39 mouse cellular contexts compared by ENCODE assay signal in genomic region chrX:42500538-42500937, GRCm38 (mm10). TPM values are rescaled to one million over a fixed set of nuclear protein-coding genes. Genes with fewer than 3 reads are reported as not detected.
A peak's percentile ranks its signal among the peaks of the same experiment; 100 is the strongest.
DNase-seq lines count a peak whose midpoint lies in the region; ATAC-seq and TF ChIP-seq lines count a peak whose summit lies in the region.
"Had no signal": no experiment of that assay in that cellular context is flagged by ENCODE, and none has a peak within 500 bp of the region (broad histone marks: within the 10 kb centered on the region; RNA-seq: fewer than 3 reads in every experiment).

No protein-coding gene starts in this region.

- peak; percentile 18 for DNase-seq in thymus, adult 2 months
- DNase-seq in thymus, postnatal 14 days: no peak
- DNase-seq in MEL-GATA-1-ER (ENCODE audit: extremely low read depth, low read depth): peak; percentile 2
- DNase-seq in thymus, postnatal 25 days: peak; percentile 39
- no peak for DNase-seq in right cerebral cortex, postnatal 25 days
- DNase-seq in natural killer cell, adult 2 months (ENCODE audit: low spot score in 2 of 2): no peak
- DNase-seq in retina, postnatal 1 day: no peak
- DNase-seq: adrenal gland, adult 2 months; adrenal gland, postnatal 36 days; cerebellum, postnatal 14 days; heart, postnatal 14 days; kidney, adult 9 months; kidney, postnatal 14 days; liver, postnatal 0 days; lung, postnatal 36 days had no signal

- no peaks in the 10 kb centered on the region for H3K27me3 ChIP-seq in thymus, adult 2 months (ENCODE audit: control insufficient read depth, insufficient read depth, low read length)
- H3K27me3 ChIP-seq: forebrain, embryonic 15.5 days; heart, embryonic 13.5 days; limb, embryonic 13.5 days; midbrain, embryonic 13.5 days; neural tube, embryonic 15.5 days had no signal

- H3K27ac ChIP-seq in thymus, adult 2 months (ENCODE audit: control insufficient read depth, insufficient read depth, low read length): peak overlapping the region; percentile 21; the same call in 1 of the 2 replicates
- H3K27ac ChIP-seq: forebrain, embryonic 15.5 days; heart, embryonic 13.5 days; left cerebral cortex, adult 2 months; limb, embryonic 13.5 days; midbrain, embryonic 13.5 days; neural tube, embryonic 15.5 days; stomach, postnatal 0 days had no signal

- no peak overlapping the region for H3K4me3 ChIP-seq in thymus, adult 2 months (ENCODE audit: control insufficient read depth, insufficient read depth, low read length)
- H3K4me3 ChIP-seq: forebrain, embryonic 15.5 days; heart, embryonic 13.5 days; left cerebral cortex, adult 2 months; limb, embryonic 13.5 days; midbrain, embryonic 13.5 days; neural tube, embryonic 15.5 days had no signal

- H3K36me3 ChIP-seq in thymus, adult 2 months (ENCODE audit: control insufficient read depth, insufficient read depth, low read length): no peaks in the 10 kb centered on the region; the same call in 1 of the 2 replicates
- H3K36me3 ChIP-seq: forebrain, embryonic 15.5 days; heart, embryonic 13.5 days; limb, embryonic 13.5 days; midbrain, embryonic 13.5 days; neural tube, embryonic 15.5 days had no signal

- H3K4me1 ChIP-seq in thymus, adult 2 months (replicated peaks; ENCODE audit: control insufficient read depth, insufficient read depth, low read length): peaks cover 3% of the 10 kb centered on the region
- H3K4me1 ChIP-seq: forebrain, embryonic 15.5 days; heart, embryonic 13.5 days; limb, embryonic 13.5 days; midbrain, embryonic 13.5 days; neural tube, embryonic 15.5 days had no signal

- ATAC-seq in hematopoietic stem cell, adult 5-6 weeks (replicated peaks in 1 of 2; ENCODE audit: insufficient read depth in 1 of 2, low FRiP score in 2 of 2, low TSS enrichment in 1 of 2, low read depth in 1 of 2, poor library complexity in 2 of 2, severe bottlenecking in 2 of 2): peak; percentile 51 to 85; a peak in 3 of 4 replicates
- ATAC-seq: activated CD4-positive, CD25-positive, alpha-beta regulatory T cell, adult 4 months; forebrain, embryonic 15.5 days; hindbrain, embryonic 16.5 days; intestine, embryonic 16.5 days; liver, postnatal 0 days; midbrain, embryonic 13.5 days had no signal

- no peak for TF ChIP-seq POLR2A in thymus, adult 2 months (IDR thresholded peaks at IDR 0.05; ENCODE audit: control insufficient read depth, extremely low read depth, insufficient read depth, low read length, poor library complexity)

- no peak for TF ChIP-seq CTCF in thymus, adult 2 months (IDR thresholded peaks at IDR 0.05; ENCODE audit: borderline replicate concordance, control insufficient read depth, extremely low read depth, insufficient read depth, low read length, poor library complexity)

RNA-seq across cellular contexts. Expression of gene Sh2d1a, which starts 1.7 kb away (rescaled TPM):
- 102 and 114 TPM in 2 replicates for polyA plus RNA-seq in thymus, adult 2 months (2012; rRNA removed)
- total RNA-seq in hematopoietic stem cell, adult 5-6 weeks (2017): not detected in 2 replicates
- total RNA-seq: adrenal gland, adult 2 months; adrenal gland, postnatal 36 days; gastrocnemius, adult 8-10 months; gastrocnemius, postnatal 4 days; heart, adult 8-10 months; layer of hippocampus, adult 18-20 months; layer of hippocampus, postnatal 10 days; left cerebral cortex, adult 2 months; left cerebral cortex, postnatal 25 days had no signal
- polyA plus RNA-seq: adrenal gland, adult 2 months; C2C12; heart, embryonic 13.5 days; liver, embryonic 11.5 days; liver, postnatal 0 days had no signal

RNA-seq across cellular contexts. Expression of gene Tex13c2, which starts 11.0 kb away (rescaled TPM):
- polyA plus RNA-seq in thymus, adult 2 months (2012; rRNA removed): 0.17 and 0.44 TPM in 2 replicates
- not detected in 2 replicates for total RNA-seq in hematopoietic stem cell, adult 5-6 weeks (2017)
- total RNA-seq: adrenal gland, adult 2 months; adrenal gland, postnatal 36 days; gastrocnemius, adult 8-10 months; gastrocnemius, postnatal 4 days; heart, adult 8-10 months; heart, postnatal 14 days; left cerebral cortex, adult 2 months; left cerebral cortex, postnatal 25 days; megakaryocyte-erythroid progenitor cell, adult 5-6 weeks had no signal
- polyA plus RNA-seq: adrenal gland, adult 2 months; C2C12; cerebellum, adult 2 months; embryonic facial prominence, embryonic 11.5 days; forebrain, embryonic 15.5 days; heart, embryonic 13.5 days; hindbrain, embryonic 11.5 days; hindbrain, embryonic 16.5 days; intestine, embryonic 16.5 days; limb, embryonic 13.5 days; liver, embryonic 11.5 days; liver, postnatal 0 days; lung, embryonic 16.5 days; midbrain, embryonic 13.5 days; neural tube, embryonic 15.5 days; stomach, postnatal 0 days had no signal

Comparison
In these comparisons a context has a peak if more than half of its experiments do, and no peak if none do; other contexts are left out.
1. DNase-seq: peak in thymus, adult 2 months (single experiment), MEL-GATA-1-ER (single experiment) and thymus, postnatal 25 days (single experiment); none in thymus, postnatal 14 days (single experiment), right cerebral cortex, postnatal 25 days (single experiment), natural killer cell, adult 2 months (0 of 2) and retina, postnatal 1 day (single experiment).